Mouse (Mus musculus): Measurements from ENCODE around the gene U2surp. TPM values are rescaled to one million over a fixed set of nuclear protein-coding genes. Genes with fewer than 3 reads are reported as not detected.
A peak's percentile ranks its signal among the peaks of the same experiment; 100 is the strongest.

Gene U2surp
- polyA plus RNA-seq, 1 experiment from 2014 or later, result 71.1 TPM

- Histone ChIP-seq H3K27ac (ENCODE audit: low read length) (peak overlapping the region; percentile 48), H3K4me3 (ENCODE audit: low read length) (peak overlapping the region; percentile 79), H3K36me3 (ENCODE audit: control insufficient read depth, insufficient read depth) (no peaks in the 10 kb centered on the region), H3K9ac (ENCODE audit: low read length) (peak overlapping the region; percentile 78), H3K9me3 (replicated peaks; ENCODE audit: control insufficient read depth, low read length) (no peaks in the 10 kb centered on the region), H3K4me2 (ENCODE audit: low read depth, low read length) (peak overlapping the region; percentile 99), H3K27me3 (ENCODE audit: control insufficient read depth, insufficient read depth, low read length) (peaks cover 19% of the 10 kb centered on the region), H3K4me1 (ENCODE audit: control insufficient read depth, insufficient read depth, low read length) (peaks cover 10% of the 10 kb centered on the region)
- 2% methylated on average over 24 of the region's 24 CpGs for WGBS
- ATAC-seq (replicated peaks; ENCODE audit: extremely low read depth, insufficient read depth, low FRiP score), result peak; percentile 13
These were observed 104.1 kb downstream of the U2surp start for GRCm38 (mm10) chr9:95407586-95408220.

Other genes starting within 250 kb of the U2surp start
- gene Chst2, start 105.3 kb downstream of the U2surp start, polyA plus RNA-seq (2015; fragmentation: Nextera tagmentation; extraction: Ambion mirVana), result 1.3 and 2.0 TPM in 2 replicates
- gene Paqr9, start 47.7 kb upstream of the U2surp start, polyA plus RNA-seq (2015; fragmentation: Nextera tagmentation; extraction: Ambion mirVana), result 0.47 and 0.58 TPM in 2 replicates
- gene Pcolce2, start 125.6 kb upstream of the U2surp start, polyA plus RNA-seq (2015; fragmentation: Nextera tagmentation; extraction: Ambion mirVana), result 1.7 and 2.8 TPM in 2 replicates
- 2.0 and 2.7 TPM in 2 replicates for gene Trpc1, start 238.4 kb upstream of the U2surp start, polyA plus RNA-seq (2015; fragmentation: Nextera tagmentation; extraction: Ambion mirVana)

Data from heart, embryonic 16.5 days (tissue).